Mouse (Mus musculus) central nervous system, embryonic 11.5 days (tissue): ENCODE results near the gene Ube4b. TPM values are rescaled to one million over a fixed set of nuclear protein-coding genes. Genes with fewer than 3 reads are reported as not detected.

Source experiments
- polyA plus RNA-seq: library from polyadenylated mRNA; depleted of rRNA; stranded (reverse); fragments of >200 nt; gene quantifications from 2 replicates; pipeline ENCODE4 v1.2.3, GENCODE M21; 2012; rRNA removed

Gene Ube4b
- polyA plus RNA-seq, result 91.4 and 116 TPM in 2 replicates

GRCm38 (mm10) chr4:149426325-149427199 is at the start of gene Ube4b:
Ube4b (minus strand) TSS chr4:149426749.

GRCm38 (mm10) chr4:149454879-149455278 is 28.3 kb upstream of the Ube4b start, which contains the start of gene Rbp7:
Rbp7 (minus strand) TSS chr4:149454978.

DNA sequence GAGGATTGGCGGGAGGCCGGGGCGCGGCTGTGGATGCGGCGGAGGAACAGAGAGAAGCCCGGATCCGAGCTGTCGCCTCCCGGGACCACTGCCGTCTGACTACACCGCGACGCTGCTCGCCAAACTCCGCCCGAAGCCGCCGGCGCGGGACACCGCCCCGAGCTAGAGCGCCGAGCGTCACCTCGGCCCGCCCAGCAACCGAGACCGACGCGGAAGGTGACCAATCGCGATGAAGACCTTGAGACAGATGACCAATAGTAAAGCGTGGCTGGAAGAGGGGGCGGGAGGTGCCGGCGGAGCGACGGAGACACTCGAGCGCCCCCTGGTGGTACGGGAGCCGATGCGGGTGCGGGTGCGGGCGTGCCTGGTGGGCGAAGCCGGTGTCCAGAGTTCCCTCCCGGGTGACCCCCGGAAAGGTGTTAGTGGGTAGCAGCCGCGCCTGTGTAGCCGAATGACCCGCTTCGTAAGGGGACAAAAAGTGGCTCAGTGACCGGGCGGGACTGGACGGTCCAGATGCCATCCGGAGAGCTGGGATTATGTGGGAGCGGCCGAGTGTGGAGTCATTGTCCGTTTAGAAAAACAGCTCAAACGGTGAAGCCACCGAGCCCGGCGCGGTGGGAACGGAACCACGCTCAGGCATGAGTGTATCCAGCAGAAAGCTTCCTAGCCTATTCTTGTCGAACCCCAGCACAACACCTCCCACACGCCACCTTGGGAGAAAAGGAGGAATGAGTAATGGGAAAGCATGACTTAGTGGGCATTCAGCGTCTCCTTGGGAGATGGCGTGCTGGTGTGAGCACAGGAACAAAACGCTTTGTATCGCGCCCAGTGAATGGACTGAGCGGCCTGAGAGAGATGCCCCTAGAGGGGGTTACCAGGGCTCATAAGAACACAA is 118.7 kb downstream of the Ube4b start, which contains the start of gene Kif1b:
Gene Kif1b (minus strand): TSS at position 98 of the 895 bp plus-strand sequence.

Other genes with a start within 250 kb of the Ube4b start
- gene Kif1b, start 119.1 kb downstream of the Ube4b start, polyA plus RNA-seq, result 84.2 and 87.8 TPM in 2 replicates
- gene Rbp7, start 28.2 kb upstream of the Ube4b start, polyA plus RNA-seq, result 0.24 TPM in 1 of 2 replicates, not detected in the other
- gene Tmem274, start 50.6 kb upstream of the Ube4b start, polyA plus RNA-seq, result not detected in 2 replicates
- gene Nmnat1, start 58.5 kb upstream of the Ube4b start, polyA plus RNA-seq, result 10.7 and 13.0 TPM in 2 replicates
- gene Lzic, start 58.5 kb upstream of the Ube4b start, polyA plus RNA-seq, result 38.8 and 38.9 TPM in 2 replicates
- 35.4 and 40.5 TPM in 2 replicates for gene Ctnnbip1, start 91.5 kb upstream of the Ube4b start, polyA plus RNA-seq
- gene Clstn1, start 159.7 kb upstream of the Ube4b start, polyA plus RNA-seq, result 48.2 and 62.5 TPM in 2 replicates